Mouse (Mus musculus) forelimb bud, embryonic 11.5 days (tissue): ENCODE measurements around the gene Gemin6.
"Not testable (repeated sequence)": the region's sequence is repeated elsewhere in the genome, so short reads cannot be mapped to it uniquely, and the experiment has no call there.

ENCODE experiments used
- DNase-seq: peaks from one replicate; pipeline ENCODE4 v3.0.0-alpha.2; 2012; ENCODE audit warnings: low read depth, low spot score

The Gemin6 gene

DNA sequence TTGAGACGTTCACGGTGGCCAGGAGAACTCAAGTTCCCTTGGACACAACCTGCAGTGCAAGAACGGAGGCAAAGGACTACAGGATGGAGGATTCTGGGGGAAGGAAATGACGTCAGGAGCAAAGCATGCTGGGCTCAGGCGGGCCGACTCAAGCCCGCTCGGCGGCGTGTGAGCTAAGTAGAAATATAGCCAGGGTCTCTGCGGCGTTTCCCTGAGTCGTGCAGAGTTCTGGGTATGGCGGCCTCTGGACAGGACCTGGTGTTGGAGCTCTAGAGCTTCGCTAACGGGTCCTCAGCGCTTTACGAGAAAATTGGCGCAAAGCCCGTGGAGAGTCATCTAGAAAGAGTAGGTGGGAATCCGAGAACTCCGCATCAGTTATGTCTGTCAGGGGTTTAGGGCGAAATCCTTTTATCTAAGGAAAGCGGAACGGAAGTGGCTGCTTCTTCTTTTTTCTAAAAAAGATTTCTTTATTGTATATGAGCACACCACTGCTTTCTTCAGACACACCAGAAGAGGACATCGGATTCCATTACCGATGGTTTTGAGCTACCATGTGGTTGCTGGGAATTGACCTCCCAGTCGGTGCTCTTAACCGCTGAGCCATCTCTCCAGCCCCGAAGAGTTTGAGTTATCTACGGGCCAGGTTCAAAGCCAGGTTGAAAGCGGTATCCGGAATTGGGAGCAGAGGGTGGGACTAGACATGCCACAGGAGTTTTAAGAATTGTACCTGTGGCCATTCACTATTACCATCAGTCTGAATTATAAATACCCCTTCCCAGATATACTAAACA lies at the start of gene Gemin6:
Gemin6 (plus strand) TSS at position 116 of the 791 bp plus-strand sequence.
- DNase-seq: peak; percentile 92

GRCm38 (mm10) chr17:80174699-80175385 lies 49.4 kb upstream of the Gemin6 start:
- DNase-seq: no peak

- DNase-seq: no peak
These were observed 48.9 kb upstream of the Gemin6 start for GRCm38 (mm10) chr17:80175386-80175739.

- DNase-seq: no peak
These were observed 48.3 kb upstream of the Gemin6 start for GRCm38 (mm10) chr17:80175966-80176365.

- not testable (repeated sequence) for DNase-seq
These were observed 45.4 kb upstream of the Gemin6 start for GRCm38 (mm10) chr17:80178846-80179245.

DNA sequence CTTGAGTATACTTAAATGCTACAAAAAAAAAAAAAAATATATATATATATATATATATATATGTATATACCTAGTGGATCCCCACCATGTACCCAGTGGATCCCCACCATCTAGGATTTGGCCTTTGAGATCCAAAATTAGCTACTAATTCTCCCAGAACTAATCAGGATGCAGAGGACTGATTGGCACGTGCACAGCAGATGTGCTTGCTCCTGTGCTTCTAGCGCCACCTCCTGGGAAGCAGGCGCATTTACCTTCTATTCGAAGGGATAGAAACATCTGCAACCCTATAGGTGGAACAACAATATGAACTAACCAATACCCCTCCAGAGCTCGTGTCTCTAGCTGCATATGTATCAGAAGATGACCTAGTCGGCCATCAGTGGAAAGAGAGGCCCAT lies 44.3 kb upstream of the Gemin6 start:
- DNase-seq: peak; percentile 81

DNA sequence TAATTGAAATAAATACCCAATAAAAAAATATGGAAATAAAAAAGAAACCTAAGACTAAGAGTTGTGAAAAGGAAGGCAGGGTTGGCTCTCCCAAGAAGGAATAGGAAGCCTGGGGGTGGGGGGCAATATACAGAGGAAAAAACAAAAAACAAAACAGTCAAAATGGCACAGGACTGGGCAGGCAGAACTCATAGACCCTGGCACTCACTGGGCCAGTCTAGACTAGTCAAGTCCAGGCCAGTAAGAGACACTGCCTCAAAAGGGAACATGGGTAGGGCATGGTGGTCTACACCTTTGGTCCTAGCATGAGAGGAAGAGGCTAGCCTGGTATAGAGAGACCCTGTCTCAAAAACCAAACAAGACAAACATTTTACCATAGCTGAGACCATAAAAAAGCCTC lies 43.8 kb upstream of the Gemin6 start:
- DNase-seq: no peak

GRCm38 (mm10) chr17:80183615-80184014 lies 40.6 kb upstream of the Gemin6 start:
- DNase-seq: no peak

DNA sequence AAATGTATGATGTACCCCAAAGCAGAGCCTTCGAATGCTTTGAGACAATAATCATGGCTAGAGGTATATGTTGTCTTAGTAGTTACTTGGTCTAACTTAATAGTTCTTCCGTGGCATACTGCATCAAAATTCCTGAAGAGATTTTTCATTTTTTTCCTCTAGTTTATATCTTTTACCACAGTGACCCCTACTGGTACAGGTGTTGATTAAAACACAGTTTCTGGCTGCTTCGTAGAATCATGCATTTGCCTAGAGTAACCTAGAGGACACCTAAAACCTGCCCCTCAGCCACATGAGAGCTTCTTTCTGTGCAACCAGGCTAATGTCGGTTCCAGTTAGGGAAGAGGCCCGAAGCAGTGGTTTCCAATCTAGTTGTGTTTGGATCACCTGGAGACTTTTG lies 31.2 kb upstream of the Gemin6 start:
- DNase-seq: peak; percentile 35

DNA sequence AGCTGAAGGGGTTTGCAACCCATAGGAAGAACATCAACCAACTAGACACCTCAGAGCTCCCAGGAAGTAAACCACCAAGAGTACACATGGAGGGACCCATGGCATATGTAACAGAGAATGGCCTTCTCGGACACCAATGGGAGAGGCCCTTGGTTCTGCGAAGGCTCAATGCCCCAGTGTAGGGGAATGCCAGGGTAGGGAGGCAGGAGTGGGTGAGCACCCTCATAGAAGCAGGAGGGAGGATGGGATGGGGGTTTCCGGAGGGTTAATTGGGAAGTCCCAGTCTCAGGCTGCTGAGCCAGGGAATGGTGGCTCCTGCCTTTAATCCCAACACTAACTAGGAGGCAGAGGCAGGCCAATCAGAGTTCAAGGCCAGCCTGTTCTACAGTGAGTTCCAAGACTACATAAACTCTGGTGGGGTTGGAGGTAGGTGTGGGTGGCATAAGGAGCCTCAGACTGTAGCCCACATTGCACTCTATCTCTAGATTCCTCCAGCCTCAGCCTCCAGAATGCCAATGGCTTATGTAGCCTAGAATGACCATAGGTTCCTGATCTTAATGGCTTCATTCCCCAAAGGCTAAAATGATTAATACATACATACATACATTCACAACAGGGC lies 25.0 kb upstream of the Gemin6 start:
- DNase-seq: no peak

DNA sequence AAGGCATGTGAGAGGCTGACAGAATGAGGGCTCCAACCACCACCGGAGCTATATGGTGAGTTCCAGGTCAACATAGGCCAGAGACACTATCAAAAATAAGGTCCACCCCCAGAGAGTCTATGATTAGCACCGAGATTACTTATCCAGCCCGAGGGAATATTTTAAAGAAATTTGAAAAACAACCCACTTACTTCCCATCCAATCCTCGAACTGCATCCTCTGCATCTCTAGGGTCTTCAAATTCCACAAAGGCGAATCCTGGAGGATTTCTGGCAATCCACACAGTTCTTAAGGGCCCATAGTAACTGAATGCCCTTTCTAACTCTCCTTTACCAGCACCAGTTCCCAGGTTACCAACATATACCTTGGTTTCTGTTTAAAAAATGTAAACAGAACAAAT lies 18.6 kb upstream of the Gemin6 start:
- no peak for DNase-seq

DNA sequence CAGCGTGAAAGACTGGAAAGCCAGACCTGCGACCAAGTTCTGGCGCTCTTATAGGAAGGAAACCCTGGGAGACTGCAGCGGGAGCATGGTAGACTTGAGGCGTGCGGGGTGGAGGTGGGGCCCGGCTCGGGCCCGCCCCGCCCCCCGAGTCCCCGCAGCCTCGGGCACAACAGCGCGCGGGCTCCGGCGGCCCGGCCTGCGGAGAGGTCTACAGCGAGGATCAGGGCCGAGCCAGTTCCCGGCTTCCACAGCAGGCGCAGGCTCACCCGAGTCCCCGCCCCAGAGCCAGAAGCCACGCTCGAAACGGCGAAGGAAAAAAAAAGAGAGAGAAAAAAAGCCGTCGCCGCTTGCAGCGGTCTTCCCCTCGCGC lies 18.0 kb upstream of the Gemin6 start:
- peak; percentile 25 for DNase-seq

DNA sequence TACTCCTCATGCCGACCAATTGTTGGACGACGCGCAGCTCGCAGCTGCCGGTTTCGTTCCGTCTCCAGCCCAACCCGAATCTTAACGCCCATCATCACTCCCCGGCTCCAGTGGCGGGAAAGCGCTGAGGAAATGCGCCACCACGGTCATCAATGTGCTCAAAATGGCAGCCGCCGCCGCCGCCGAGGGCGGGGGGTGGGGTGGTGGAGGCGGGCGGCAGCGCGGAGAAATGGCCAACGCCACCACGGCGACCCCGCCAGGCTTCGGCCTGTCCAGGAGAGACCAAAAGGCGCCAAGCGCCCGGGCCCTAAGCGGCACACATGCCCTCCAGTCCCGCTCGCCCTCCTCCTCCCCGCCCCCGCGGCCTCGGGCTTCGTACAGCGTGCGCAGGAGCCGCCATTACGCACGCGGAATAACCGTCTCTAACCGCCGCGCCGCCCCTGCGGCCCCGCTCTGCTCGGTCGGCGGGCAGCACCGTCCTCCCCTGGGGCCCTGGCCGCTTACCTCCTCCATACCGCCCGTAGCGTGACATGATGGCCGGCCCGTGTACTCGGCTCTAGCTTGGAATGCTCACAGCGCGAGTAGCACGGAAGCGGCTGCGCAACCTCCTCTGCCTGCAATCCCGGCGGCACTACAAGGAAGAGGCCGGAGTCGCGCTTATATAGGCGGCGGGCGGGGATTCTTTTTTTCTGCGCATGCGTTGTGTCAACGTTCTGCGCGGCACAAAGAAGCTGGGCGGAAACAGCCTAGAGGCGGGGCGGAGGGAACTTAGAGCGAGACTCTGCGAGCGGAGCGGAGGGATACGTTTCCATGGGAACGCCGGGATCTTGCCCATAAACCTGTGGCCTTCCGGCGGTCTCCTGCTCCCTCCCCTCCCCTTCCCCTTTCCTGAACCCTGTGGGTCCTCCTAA lies 17.3 kb upstream of the Gemin6 start, which contains the start of the genes Srsf7 and Ttc39d:
Srsf7 (minus strand) TSS at position 637 of the 911 bp plus-strand sequence.
Ttc39d (plus strand) TSS at position 790 of the 911 bp plus-strand sequence.
- DNase-seq: peak; percentile 100

DNA sequence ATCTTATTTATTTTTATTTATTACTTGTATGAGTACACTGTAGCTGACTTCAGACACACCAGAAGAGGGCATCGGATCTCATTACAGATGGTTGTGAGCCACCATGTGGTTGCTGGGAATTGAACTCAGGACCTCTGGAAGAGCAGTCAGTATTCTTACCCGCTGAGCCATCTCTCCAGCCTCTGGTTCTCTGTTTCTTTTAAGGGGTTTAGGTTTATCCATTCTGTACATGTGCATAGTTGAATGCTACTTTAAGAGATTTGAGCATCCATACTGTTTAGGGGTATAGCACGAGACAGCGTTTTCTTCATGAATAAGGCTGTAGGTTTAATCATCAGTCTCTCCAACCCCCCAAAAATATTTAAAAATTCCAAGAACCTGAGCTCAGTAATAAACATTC lies 10.2 kb upstream of the Gemin6 start:
- not testable (repeated sequence) for DNase-seq

- DNase-seq: no peak
These were observed 4.1 kb upstream of the Gemin6 start for GRCm38 (mm10) chr17:80220131-80220530.

GRCm38 (mm10) chr17:80221202-80221601 lies 3.0 kb upstream of the Gemin6 start:
- DNase-seq: no peak

GRCm38 (mm10) chr17:80221890-80222628 lies 2.2 kb upstream of the Gemin6 start:
- no peak for DNase-seq

- DNase-seq: no peak
These were observed 412 bp upstream of the Gemin6 start for GRCm38 (mm10) chr17:80223829-80224228.

DNA sequence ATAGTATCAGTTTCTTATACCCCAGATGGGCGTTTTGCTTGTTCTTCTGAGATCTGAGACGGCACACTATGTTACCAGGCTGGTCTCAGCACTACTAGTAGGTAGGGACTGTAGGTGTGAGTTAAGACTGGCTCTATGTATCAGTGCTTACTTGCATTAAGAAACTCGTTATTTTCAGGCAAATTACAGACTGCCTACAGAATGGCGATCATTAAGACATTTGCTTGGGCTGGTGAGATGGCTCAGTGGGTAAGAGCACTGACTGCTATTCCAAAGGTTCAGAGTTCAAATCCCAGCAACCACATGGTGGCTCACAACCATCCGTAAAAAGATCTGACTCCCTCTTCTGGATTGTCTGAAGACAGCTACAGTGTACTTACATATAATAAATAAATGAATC lies 901 bp downstream of the Gemin6 start:
- not testable (repeated sequence) for DNase-seq

- no peak for DNase-seq
These were observed 5.2 kb downstream of the Gemin6 start for GRCm38 (mm10) chr17:80229396-80229795.

DNA sequence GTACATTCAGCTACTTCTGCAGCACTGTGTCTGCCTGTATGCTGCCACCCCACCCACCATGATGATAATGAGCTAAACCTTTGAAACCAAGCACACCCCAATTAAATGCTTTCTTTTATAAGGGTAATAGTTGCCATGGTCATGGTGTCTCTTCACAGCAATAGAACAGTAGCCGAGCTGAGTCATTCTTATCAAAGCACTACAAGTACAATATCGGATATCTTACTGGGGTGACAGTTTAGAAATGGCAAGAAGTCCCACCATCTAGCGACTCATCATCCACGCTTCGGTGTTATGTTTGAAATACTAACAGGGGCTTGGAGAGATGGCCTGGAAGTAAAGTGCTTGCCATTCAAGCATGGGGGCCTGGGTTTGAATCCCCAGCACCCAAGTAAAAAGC lies 9.6 kb downstream of the Gemin6 start:
- no peak for DNase-seq
